Mouse (Mus musculus) megakaryocyte, embryonic 14.5 days (primary cell): ENCODE results near the gene Slc22a23. TPM values are rescaled to one million over a fixed set of nuclear protein-coding genes. Genes with fewer than 3 reads are reported as not detected.
A peak's percentile ranks its signal among the peaks of the same experiment; 100 is the strongest.

Source experiments
- H3K27me3 ChIP-seq: replicated peaks from 2 replicates; pipeline ENCODE3; 2012; ENCODE audit warnings: inconsistent platforms
- H3K36me3 ChIP-seq: replicated peaks from 2 replicates; pipeline ENCODE3; 2012; ENCODE audit warnings: low read length, inconsistent platforms, mixed read lengths
- H3K4me1 ChIP-seq: 2 replicates; pipeline ENCODE4 v1.6.1; 2012; ENCODE audit warnings: inconsistent platforms
- H3K4me3 ChIP-seq: replicated peaks from 2 replicates; pipeline ENCODE3; 2012; ENCODE audit warnings: moderate library complexity, mild to moderate bottlenecking, inconsistent platforms
- H3K9me3 ChIP-seq: 2 replicates; pipeline ENCODE4 v1.6.1; 2012; ENCODE audit warnings: inconsistent platforms
- FLI1 ChIP-seq: IDR thresholded peaks from 2 replicates; pipeline ENCODE4 v1.6.1; 2012; ENCODE audit warnings: low read length, inconsistent platforms, mixed read lengths
- GATA1 ChIP-seq: IDR thresholded peaks from 3 replicates; pipeline ENCODE4 v1.6.1; 2012; ENCODE audit warnings: mixed read lengths, low read length, inconsistent platforms, borderline replicate concordance
- polyA plus RNA-seq: library from polyadenylated mRNA; stranded (reverse); fragments of >175 nt; gene quantifications from 2 replicates; pipeline ENCODE4 v1.2.3, GENCODE M21; 2012; ENCODE audit warnings: low replicate concordance; ENCODE audit not compliant: insufficient read depth

Slc22a23 gene
- polyA plus RNA-seq, 1 experiment, result 33.9 TPM

DNA sequence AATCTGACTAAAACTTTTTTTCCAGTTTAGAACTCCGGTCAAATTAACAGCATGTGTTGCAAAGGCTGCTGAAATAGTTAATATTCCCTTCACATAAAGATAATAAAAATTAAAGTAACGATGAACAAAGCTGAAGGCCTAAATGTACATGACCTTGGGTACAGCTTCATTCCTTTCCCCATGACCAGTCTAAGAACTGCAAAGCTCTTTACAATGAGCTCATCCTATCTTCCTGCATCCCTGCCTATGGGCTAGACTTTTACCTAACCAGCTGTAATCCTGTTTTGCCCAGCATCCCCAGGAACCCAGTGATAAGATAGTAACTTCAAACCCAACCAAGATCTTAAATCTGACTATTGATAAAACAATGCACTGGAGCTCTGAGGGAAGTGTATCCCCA, 56.9 kb downstream of the Slc22a23 start:
- TF ChIP-seq GATA1 (no peak), FLI1 (no peak)
- Histone ChIP-seq H3K36me3 (peaks cover 87% of the 10 kb centered on the region), H3K9me3 (no peaks in the 10 kb centered on the region), H3K27me3 (no peaks in the 10 kb centered on the region), H3K4me1 (peaks cover 71% of the 10 kb centered on the region), H3K4me3 (no peak overlapping the region)

DNA sequence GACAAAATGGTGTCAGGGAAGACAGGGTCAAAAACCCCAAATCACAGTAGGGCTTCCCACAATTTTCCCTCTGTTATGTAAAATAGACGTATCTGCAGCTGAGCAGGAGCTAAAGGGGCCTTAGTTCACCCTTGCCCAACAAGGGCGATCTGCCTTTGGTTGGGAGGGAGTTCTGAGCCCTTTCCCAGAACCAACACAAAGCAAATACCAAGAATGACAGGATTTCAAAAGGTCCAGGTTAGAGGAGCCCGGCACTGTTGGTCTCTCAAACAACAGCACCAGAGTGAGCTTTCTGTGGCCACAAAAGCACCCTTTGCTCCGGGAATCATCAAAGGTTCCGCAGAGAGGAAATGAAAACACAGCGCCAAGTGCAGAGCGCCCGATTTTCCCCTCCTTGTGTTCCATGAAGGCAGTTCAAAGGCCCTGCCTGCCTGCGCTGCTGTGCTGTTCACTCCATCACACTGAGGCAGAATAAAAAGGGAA, 57.3 kb downstream of the Slc22a23 start:
- H3K27me3 ChIP-seq, result no peaks in the 10 kb centered on the region

DNA sequence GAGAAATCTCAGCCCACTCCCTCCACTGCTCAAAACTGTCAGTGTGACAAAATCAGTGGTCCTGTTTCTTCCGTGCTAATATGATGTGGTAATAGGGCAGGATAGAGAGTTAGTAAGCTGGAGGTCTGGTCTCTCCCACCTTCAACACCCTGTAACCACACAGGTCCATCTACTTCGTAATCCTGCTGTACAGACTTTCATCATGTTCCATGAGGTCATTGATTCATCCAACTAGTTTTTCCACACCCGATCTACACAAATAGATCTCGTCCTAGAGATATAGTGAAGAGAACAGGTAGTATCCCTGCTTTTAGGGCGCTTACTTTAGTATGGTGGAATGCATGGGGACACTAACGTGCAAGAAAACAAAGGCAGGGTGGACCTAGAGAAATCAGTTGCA, 63.6 kb downstream of the Slc22a23 start:
- H3K36me3 ChIP-seq, result peaks cover 87% of the 10 kb centered on the region

More for the DNA sequence above, 57.3 kb downstream of the Slc22a23 start:
- Histone ChIP-seq H3K9me3 (no peaks in the 10 kb centered on the region), H3K36me3 (peaks cover 82% of the 10 kb centered on the region), H3K4me1 (peaks cover 71% of the 10 kb centered on the region), H3K4me3 (no peak overlapping the region)
- TF ChIP-seq FLI1 (no peak), GATA1 (no peak)

DNA sequence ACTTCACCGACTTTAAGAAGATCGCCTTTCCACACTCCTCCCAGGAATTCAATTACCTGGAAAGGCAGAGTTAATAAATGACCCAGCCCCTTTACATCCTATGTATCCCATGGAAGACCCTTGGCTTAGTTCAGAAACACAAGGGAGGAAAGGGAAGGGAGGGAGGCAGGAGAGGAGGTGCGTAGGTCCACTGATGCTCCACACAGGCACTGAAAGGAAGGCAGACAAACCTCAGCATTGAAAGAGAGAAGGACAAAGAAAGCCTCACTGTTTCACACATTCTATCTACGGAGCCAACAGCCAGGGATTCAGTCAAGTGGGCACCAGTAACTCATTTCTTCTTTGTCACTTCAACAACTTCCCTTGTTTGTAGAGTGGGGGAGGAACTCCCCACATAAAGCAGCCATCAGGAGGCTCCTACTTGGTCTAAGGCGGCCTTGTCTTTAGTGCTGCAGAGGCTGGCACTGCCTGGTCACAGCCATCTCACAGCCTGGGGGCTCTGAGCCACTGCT, 66.2 kb downstream of the Slc22a23 start:
- Histone ChIP-seq H3K9me3 (peaks cover 2% of the 10 kb centered on the region; the same call in 1 of the 2 replicates), H3K36me3 (peaks cover 87% of the 10 kb centered on the region), H3K4me3 (no peak overlapping the region), H3K27me3 (no peaks in the 10 kb centered on the region), H3K4me1 (peaks cover 89% of the 10 kb centered on the region)
- TF ChIP-seq GATA1 (no peak), FLI1 (no peak)

More for the DNA sequence above, 63.6 kb downstream of the Slc22a23 start:
- no peak overlapping the region for H3K4me3 ChIP-seq
- H3K9me3 ChIP-seq, result no peaks in the 10 kb centered on the region
- no peaks in the 10 kb centered on the region for H3K27me3 ChIP-seq
- peaks cover 89% of the 10 kb centered on the region for H3K4me1 ChIP-seq
- TF ChIP-seq GATA1, result no peak

DNA sequence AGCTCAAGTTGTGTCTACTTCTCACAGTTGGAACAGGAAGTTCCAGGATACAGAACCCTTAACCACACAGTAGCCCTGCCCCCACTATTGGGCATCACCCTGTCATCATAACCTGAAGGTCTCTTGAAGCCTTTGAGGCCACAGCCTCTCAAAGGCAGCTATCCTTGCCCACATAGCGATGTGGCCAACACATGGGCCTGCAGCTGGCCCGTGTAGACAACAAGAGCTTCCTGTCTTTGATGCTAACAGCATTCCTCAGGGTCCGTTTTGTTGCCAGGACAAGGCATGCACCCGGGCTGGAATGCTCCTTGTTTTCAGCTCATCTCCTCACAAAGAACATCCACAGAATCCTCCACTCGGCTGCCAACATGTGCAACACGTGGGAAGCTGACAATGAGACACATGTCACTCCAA, 66.7 kb downstream of the Slc22a23 start:
- H3K4me1 ChIP-seq, result peaks cover 92% of the 10 kb centered on the region
- H3K36me3 ChIP-seq, result peaks cover 91% of the 10 kb centered on the region
- no peaks in the 10 kb centered on the region for H3K27me3 ChIP-seq
- peaks cover 2% of the 10 kb centered on the region; the same call in 1 of the 2 replicates for H3K9me3 ChIP-seq
- TF ChIP-seq FLI1 (no peak), GATA1 (no peak)
- peak overlapping the region; percentile 5 for H3K4me3 ChIP-seq

DNA sequence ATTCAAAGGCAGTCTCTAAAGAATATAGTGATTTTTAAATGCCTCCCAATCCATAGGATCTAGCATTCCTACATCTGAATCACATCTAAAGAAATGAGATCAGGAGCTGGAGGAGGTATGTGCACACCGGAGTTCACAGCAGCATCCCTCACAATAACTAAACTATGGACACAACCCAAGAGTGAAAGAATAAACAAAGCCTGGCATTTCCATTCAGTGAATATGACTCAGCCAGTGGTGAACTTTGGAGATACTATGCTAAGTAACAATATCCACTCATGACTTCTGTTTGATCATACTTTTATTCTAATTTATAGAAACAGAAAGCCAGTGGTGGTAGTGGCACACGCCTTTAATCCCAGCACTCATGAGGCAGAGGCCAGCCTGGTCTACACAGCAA, 67.4 kb downstream of the Slc22a23 start:
- peaks cover 99% of the 10 kb centered on the region for H3K4me1 ChIP-seq

DNA sequence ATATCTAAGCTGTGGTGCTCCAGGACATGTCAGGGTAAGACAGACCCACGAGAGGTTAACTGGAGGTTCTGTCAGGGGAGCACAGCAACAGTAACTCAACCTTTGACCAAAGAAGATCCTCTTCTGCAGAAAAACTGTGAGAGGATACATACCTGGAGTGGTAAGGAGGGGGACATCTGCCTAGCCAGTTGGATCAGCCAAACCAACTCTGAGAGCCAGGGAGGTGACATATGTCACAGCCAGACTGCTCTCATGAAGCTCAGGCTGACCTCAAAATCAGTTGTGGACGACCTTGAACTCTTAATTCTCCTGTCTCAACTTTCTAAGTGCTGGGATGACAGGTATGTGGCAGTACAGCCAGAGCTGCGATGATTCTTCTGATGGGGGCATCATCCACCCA, 68.0 kb downstream of the Slc22a23 start:
- no peak for TF ChIP-seq GATA1
- no peak for TF ChIP-seq FLI1
- Histone ChIP-seq H3K9me3 (peaks cover 2% of the 10 kb centered on the region; the same call in 1 of the 2 replicates), H3K27me3 (no peaks in the 10 kb centered on the region), H3K36me3 (peaks cover 100% of the 10 kb centered on the region), H3K4me3 (no peak overlapping the region), H3K4me1 (peaks cover 100% of the 10 kb centered on the region)

More for the DNA sequence above, 67.4 kb downstream of the Slc22a23 start:
- H3K9me3 ChIP-seq, result peaks cover 2% of the 10 kb centered on the region; the same call in 1 of the 2 replicates
- no peak for TF ChIP-seq FLI1
- TF ChIP-seq GATA1, result no peak
- H3K4me3 ChIP-seq, result no peak overlapping the region
- H3K27me3 ChIP-seq, result no peaks in the 10 kb centered on the region
- peaks cover 98% of the 10 kb centered on the region for H3K36me3 ChIP-seq

DNA sequence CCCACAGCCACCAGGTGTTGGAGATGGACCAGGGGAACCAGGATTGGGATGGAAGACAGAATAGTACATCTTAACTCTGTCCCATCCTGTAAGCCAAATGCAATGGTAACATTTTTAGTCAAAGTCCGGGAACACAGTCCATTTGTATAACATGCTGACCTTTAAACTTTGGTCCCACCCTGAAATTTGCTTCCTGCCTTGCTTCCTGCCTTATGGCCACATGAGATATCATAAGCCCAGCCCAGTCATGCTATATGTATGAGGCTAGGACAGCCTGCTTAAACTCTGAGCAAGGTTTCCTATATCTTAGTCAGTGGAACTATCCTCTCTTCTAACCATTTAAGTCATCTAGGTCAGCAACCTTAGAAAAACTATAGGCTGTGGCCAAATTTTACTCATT, 70.1 kb downstream of the Slc22a23 start:
- peaks cover 97% of the 10 kb centered on the region for H3K4me1 ChIP-seq
- peaks cover 2% of the 10 kb centered on the region; the same call in 1 of the 2 replicates for H3K9me3 ChIP-seq
- H3K4me3 ChIP-seq, result no peak overlapping the region
- no peaks in the 10 kb centered on the region for H3K27me3 ChIP-seq
- no peak for TF ChIP-seq GATA1
- no peak for TF ChIP-seq FLI1
- peaks cover 100% of the 10 kb centered on the region for H3K36me3 ChIP-seq

DNA sequence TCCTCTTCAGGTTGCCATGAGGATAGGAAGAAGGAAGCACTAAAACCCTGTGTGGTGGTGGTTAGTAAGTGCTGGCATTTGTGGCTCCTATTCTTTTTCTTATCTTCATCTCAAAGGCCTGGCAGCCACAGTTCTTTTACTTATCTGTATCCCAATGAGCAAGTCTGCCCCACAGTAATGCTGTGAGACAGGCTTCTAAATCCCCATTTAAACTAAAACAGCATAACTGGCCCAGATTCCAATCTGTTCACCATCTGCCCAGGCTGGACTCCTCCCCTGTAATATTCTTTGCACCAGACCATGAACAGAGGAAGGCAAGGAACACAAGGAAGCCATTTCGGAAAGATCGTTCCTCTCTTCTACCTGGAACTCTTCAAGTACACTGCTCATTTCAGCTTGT, 70.6 kb downstream of the Slc22a23 start:
- Histone ChIP-seq H3K27me3 (no peaks in the 10 kb centered on the region), H3K4me1 (peaks cover 92% of the 10 kb centered on the region), H3K36me3 (peaks cover 100% of the 10 kb centered on the region)

DNA sequence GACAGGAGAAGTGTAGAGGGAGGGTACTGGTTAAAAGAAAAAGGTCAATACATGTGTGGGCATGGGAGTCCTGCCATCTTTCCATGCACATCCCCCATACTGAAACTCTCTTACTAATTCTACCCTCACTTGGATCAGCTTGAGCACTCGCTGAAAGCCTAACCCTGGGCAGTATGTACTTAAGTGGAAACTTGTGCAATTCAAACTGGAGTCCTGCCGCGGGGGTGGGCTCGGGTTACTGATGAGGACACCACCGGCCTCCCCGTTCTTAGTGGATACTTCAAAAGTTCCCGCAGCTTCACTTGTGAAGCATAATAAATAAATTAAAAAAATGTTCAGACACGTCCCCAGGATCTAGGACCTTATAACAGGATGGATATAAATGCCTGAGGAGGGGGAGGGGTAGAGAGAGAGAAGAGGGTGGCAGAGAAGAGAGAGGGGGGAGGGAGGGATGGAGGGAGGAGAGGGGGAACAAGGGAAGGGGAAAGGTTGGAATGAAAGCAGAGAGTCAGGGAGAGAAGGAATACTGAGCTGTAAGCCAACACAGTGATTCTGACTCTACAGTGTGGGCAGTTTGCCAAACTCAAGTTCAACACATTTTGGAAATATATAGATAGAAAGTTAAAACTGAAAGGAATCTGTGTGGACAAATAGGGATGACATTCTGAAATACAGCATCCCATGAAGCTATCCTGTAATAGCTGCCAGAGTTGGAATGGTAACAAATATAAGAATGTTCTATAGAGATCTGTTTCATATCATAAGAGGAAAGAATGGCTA, 72.5 kb downstream of the Slc22a23 start:
- peaks cover 87% of the 10 kb centered on the region for H3K4me1 ChIP-seq
- peaks cover 100% of the 10 kb centered on the region for H3K36me3 ChIP-seq

More for the DNA sequence above, 70.6 kb downstream of the Slc22a23 start:
- Histone ChIP-seq H3K4me3 (peak overlapping the region; percentile 55), H3K9me3 (peaks cover 2% of the 10 kb centered on the region; the same call in 1 of the 2 replicates)
- TF ChIP-seq GATA1, result no peak
- no peak for TF ChIP-seq FLI1

More for the DNA sequence above, 72.5 kb downstream of the Slc22a23 start:
- no peak overlapping the region for H3K4me3 ChIP-seq
- TF ChIP-seq FLI1, result no peak
- TF ChIP-seq GATA1, result no peak
- H3K27me3 ChIP-seq, result no peaks in the 10 kb centered on the region
- H3K9me3 ChIP-seq, result peaks cover 2% of the 10 kb centered on the region; the same call in 1 of the 2 replicates
